Mouse (Mus musculus) stomach, postnatal 0 days (tissue): ENCODE data around the gene Gnl3.

ENCODE experiments used
- CTCF ChIP-seq: IDR thresholded peaks from 2 replicates; pipeline ENCODE4 v1.5.1; 2016; ENCODE audit warnings: antibody characterized with exemption, low read depth, mild to moderate bottlenecking, moderate library complexity
- EP300 ChIP-seq: optimal IDR thresholded peaks from 2 replicates; pipeline ENCODE3; 2016; ENCODE audit warnings: antibody characterized with exemption

- no peak for TF ChIP-seq EP300
- no peak for TF ChIP-seq CTCF
Observed at GRCm38 (mm10) chr14:31013928-31014327, 5.0 kb downstream of the Gnl3 start.
